Mouse (Mus musculus): ENCODE data around the gene Rps2.
A peak's percentile ranks its signal among the peaks of the same experiment; 100 is the strongest.

The Rps2 gene

GRCm38 (mm10) chr17:24732233-24732935, 14.5 kb downstream of the Rps2 start:
- DNase-seq (ENCODE audit: low spot score in 2 of 2): no peak

GRCm38 (mm10) chr17:24733434-24734050, 15.6 kb downstream of the Rps2 start:
- DNase-seq (ENCODE audit: low spot score in 2 of 2): no peak

- no peak for DNase-seq (ENCODE audit: low spot score in 2 of 2)
Measured at GRCm38 (mm10) chr17:24734513-24734912, 16.6 kb downstream of the Rps2 start.

- DNase-seq (ENCODE audit: low spot score in 2 of 2): no peak
Measured at GRCm38 (mm10) chr17:24735446-24735845, 17.5 kb downstream of the Rps2 start.

- DNase-seq (ENCODE audit: low spot score in 2 of 2): peak; percentile 60 to 79
Measured at GRCm38 (mm10) chr17:24736330-24737051, 18.6 kb downstream of the Rps2 start, which contains the start of gene Msrb1. Msrb1 (plus strand) TSS chr17:24736642.

GRCm38 (mm10) chr17:24737135-24737810, 19.4 kb downstream of the Rps2 start:
- no peak for DNase-seq (ENCODE audit: low spot score in 2 of 2)

- DNase-seq (ENCODE audit: low spot score in 2 of 2): no peak
Measured at GRCm38 (mm10) chr17:24738238-24738637, 20.3 kb downstream of the Rps2 start.

- DNase-seq (ENCODE audit: low spot score in 2 of 2): no peak
Measured at GRCm38 (mm10) chr17:24739926-24740325, 22.0 kb downstream of the Rps2 start.

GRCm38 (mm10) chr17:24742307-24742706, 24.4 kb downstream of the Rps2 start:
- no peak for DNase-seq (ENCODE audit: low spot score in 2 of 2)

- DNase-seq (ENCODE audit: low spot score in 2 of 2): no peak
Measured at GRCm38 (mm10) chr17:24743896-24744295, 26.0 kb downstream of the Rps2 start.

- no peak for DNase-seq (ENCODE audit: low spot score in 2 of 2)
Measured at GRCm38 (mm10) chr17:24744381-24744780, 26.5 kb downstream of the Rps2 start.

- peak; percentile 77 to 84 for DNase-seq (ENCODE audit: low spot score in 2 of 2)
Measured at GRCm38 (mm10) chr17:24745526-24746497, 27.9 kb downstream of the Rps2 start.

GRCm38 (mm10) chr17:24746986-24747385, 29.1 kb downstream of the Rps2 start:
- no peak for DNase-seq (ENCODE audit: low spot score in 2 of 2)

- no peak for DNase-seq (ENCODE audit: low spot score in 2 of 2)
Measured at GRCm38 (mm10) chr17:24751528-24751927, 33.6 kb downstream of the Rps2 start.

GRCm38 (mm10) chr17:24752415-24753394, 34.8 kb downstream of the Rps2 start, which contains the start of gene Hs3st6:
Hs3st6 (plus strand) TSS chr17:24752988.
- no peak for DNase-seq (ENCODE audit: low spot score in 2 of 2)

- DNase-seq (ENCODE audit: low spot score in 2 of 2): no peak
Measured at GRCm38 (mm10) chr17:24757394-24757793, 39.5 kb downstream of the Rps2 start.

GRCm38 (mm10) chr17:24761121-24761520, 43.2 kb downstream of the Rps2 start:
- no peak for DNase-seq (ENCODE audit: low spot score in 2 of 2)

- DNase-seq (ENCODE audit: low spot score in 2 of 2): peak in 1 of 2 experiments; percentile 10
Measured at GRCm38 (mm10) chr17:24765016-24765905, 47.3 kb downstream of the Rps2 start.
